Mouse (Mus musculus) ES-E14 (cell line): ENCODE data around the gene Taf1c. TPM values are rescaled to one million over a fixed set of nuclear protein-coding genes. Genes with fewer than 3 reads are reported as not detected.

Experiments used
- DNase-seq: peaks from one replicate; pipeline ENCODE4 v3.0.0-alpha.2; 2013; ENCODE audit warnings: low read depth, low spot score
- H3K27ac ChIP-seq: 2 replicates; pipeline ENCODE4 v1.5.1; 2012; ENCODE audit warnings: low read depth, mild to moderate bottlenecking, low read length, moderate library complexity, mixed read lengths; ENCODE audit not compliant: poor library complexity, insufficient read depth, severe bottlenecking
- H3K36me3 ChIP-seq: 2 replicates; pipeline ENCODE4 v1.6.1; 2012; ENCODE audit warnings: mild to moderate bottlenecking, low read length, moderate library complexity, mixed read lengths; ENCODE audit not compliant: control insufficient read depth, poor library complexity, insufficient read depth, severe bottlenecking
- H3K4me1 ChIP-seq, 2 experiments: fragments of 150-350 bp in 1 of 2; sonication (generic) in 1 of 2; 2 replicates each; pipeline ENCODE4 v1.6.1; 2012; ENCODE audit warnings: low read length in 2 of 2, mild to moderate bottlenecking in 1 of 2, mixed read lengths in 1 of 2; ENCODE audit not compliant: control insufficient read depth in 2 of 2, insufficient read depth in 2 of 2, poor library complexity in 1 of 2
- H3K4me3 ChIP-seq, 2 experiments: fragments of 150-350 bp in 1 of 2; sonication (generic) in 1 of 2; 2 replicates each; pipeline ENCODE4 v1.5.1; 2012; ENCODE audit warnings: low read length in 2 of 2, low read depth in 1 of 2, mild to moderate bottlenecking in 1 of 2, mixed read lengths in 1 of 2; ENCODE audit not compliant: insufficient read depth in 1 of 2, poor library complexity in 1 of 2, severe bottlenecking in 1 of 2
- H3K9ac ChIP-seq: 2 replicates; pipeline ENCODE4 v1.6.1; 2012; ENCODE audit warnings: low read depth, mild to moderate bottlenecking, low read length, mixed read lengths; ENCODE audit not compliant: poor library complexity, insufficient read depth, severe bottlenecking
- H3K9me3 ChIP-seq: fragments of 150-350 bp; sonication (generic); 2 replicates; pipeline ENCODE4 v1.6.1; 2012; ENCODE audit warnings: low read depth, mild to moderate bottlenecking, low read length; ENCODE audit not compliant: control insufficient read depth, insufficient read depth
- CHD2 ChIP-seq: IDR thresholded peaks from 2 replicates; pipeline ENCODE4 v1.6.1; 2014; ENCODE audit warnings: mild to moderate bottlenecking, low read depth, low read length, inconsistent platforms
- HCFC1 ChIP-seq: IDR thresholded peaks from 2 replicates; pipeline ENCODE4 v1.6.1; 2012; ENCODE audit warnings: low read length, inconsistent platforms, borderline replicate concordance; ENCODE audit not compliant: insufficient read depth
- MAFK ChIP-seq: IDR thresholded peaks from 2 replicates; pipeline ENCODE4 v1.6.1; 2014; ENCODE audit warnings: mild to moderate bottlenecking, low read depth, low read length, inconsistent platforms; ENCODE audit not compliant: insufficient read depth
- ZC3H11A ChIP-seq: IDR thresholded peaks from 2 replicates; pipeline ENCODE4 v1.6.1; 2012; ENCODE audit warnings: low read depth, mild to moderate bottlenecking, inconsistent platforms, low read length, borderline replicate concordance
- ZNF384 ChIP-seq: IDR thresholded peaks from 2 replicates; pipeline ENCODE4 v1.6.1; 2012; ENCODE audit warnings: low read depth, low read length, inconsistent platforms
- in situ Hi-C, 2 experiments: fragments of 600-800 bp; cut with MboI; formaldehyde crosslinking; loops; one replicate each; pipeline ENCODE4 v1.15.1; 2025; ENCODE audit warnings: low sequenced_read_pairs in 2 of 2, inconsistent platforms in 1 of 2; ENCODE audit not compliant: unreplicated experiment in 2 of 2
- total RNA-seq: library from RNA; depleted of rRNA; stranded (reverse); fragments of 300-350 nt; gene quantifications from 2 replicates; pipeline ENCODE4 v1.2.3, GENCODE M21; 2012; rRNA removed

Taf1c gene
- 24.8 and 28.3 TPM in 2 replicates for total RNA-seq

DNA sequence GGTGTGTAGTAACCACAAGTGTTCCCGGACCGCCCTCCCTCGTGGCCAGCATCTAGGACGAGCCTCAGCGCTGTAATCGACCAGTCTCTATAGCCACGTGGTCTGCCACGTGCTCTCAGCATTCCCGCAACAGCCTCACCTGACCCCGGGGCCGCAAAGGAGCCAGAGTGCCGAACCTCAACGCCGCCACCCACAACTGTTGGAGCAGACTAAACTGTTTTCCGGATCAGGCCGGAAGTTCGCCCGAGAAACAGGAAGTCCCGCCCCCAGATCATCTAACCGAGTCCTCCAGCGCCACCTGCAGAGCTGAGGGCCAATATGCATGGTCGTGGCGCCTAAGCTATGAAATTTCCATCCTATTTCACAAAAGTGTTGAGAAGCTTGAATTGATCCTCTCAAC lies at the start of gene Taf1c:
Gene Taf1c, minus strand, starts transcription at position 227 of the 400 bp plus-strand sequence.
- peak; percentile 93 for DNase-seq
- Histone ChIP-seq H3K4me1 (peaks cover 0 to 7% of the 10 kb centered on the region in 2 experiments; a peak in 1 of 4 replicates), H3K9ac (peak within 1 kb of the TSS; percentile 91), H3K4me3 (peak within 1 kb of the TSS; percentile 87 to 90), H3K36me3 (peaks cover 29% of the 10 kb centered on the region), H3K27ac (no peak within 1 kb of the TSS), H3K9me3 (no peaks in the 10 kb centered on the region)
- in situ Hi-C loops, result no loop called here
- 0 out of 2 replicates have a peak, but pooled peaks have one; percentile 18 for TF ChIP-seq HCFC1
- no peak for TF ChIP-seq CHD2
- TF ChIP-seq MAFK, result no peak
- TF ChIP-seq ZC3H11A, result no peak
- no peak for TF ChIP-seq ZNF384

DNA sequence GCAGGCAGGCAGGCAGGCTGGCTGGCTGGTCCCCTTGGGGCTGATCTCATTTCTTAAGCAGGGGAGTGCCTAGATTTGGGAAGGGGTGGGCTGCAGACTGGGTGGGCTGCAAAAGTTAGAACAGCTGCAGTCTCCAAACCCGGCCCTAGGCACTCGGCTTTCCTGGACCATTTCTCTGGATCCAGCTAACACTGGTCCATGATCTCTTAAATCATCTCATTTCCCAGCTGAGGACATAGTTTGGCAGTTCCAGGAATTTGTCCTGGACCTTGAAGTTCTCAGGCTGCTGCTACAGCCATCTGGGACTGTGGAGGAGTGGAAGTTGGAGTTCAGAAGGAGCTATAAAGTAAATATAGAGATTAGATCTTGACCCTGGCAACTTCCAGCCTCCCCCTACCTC lies 46.3 kb upstream of the Taf1c start:
- no peak overlapping the region for H3K27ac ChIP-seq
- no peaks in the 10 kb centered on the region for H3K9me3 ChIP-seq
- DNase-seq, result no peak
- H3K4me1 ChIP-seq, result no peaks in the 10 kb centered on the region; a peak in 1 of 4 replicates
- no peak for TF ChIP-seq HCFC1
- no peak for TF ChIP-seq MAFK
- TF ChIP-seq ZC3H11A, result no peak
- no peak for TF ChIP-seq CHD2
- no peak for TF ChIP-seq ZNF384
- H3K4me3 ChIP-seq, result no peak overlapping the region
- no peak overlapping the region for H3K9ac ChIP-seq
- in situ Hi-C loops, result no loop called here
- H3K36me3 ChIP-seq, result no peaks in the 10 kb centered on the region

DNA sequence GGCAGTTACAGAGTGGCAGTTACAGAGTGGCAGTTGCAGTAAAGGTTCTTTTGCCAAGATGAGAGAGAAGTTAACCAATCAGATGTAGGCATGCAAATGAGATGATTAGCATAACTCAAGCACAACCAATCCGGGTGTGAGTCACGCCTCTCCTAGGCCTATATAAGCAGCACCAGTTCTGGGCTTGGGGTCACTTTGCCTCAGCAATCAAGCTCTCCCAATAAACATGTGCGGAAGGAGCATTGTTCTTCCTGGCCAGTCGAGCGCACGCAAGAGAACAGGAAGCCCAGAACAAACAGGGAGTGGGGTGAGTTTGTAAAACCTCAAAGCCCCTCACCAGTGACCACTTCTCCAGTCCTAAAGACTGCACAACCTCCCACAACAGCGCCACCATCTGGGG lies 41.8 kb upstream of the Taf1c start:
- H3K9ac ChIP-seq, result no peak overlapping the region
- in situ Hi-C loops, result no loop called here
- no peaks in the 10 kb centered on the region for H3K4me1 ChIP-seq
- no peak overlapping the region for H3K4me3 ChIP-seq
- H3K9me3 ChIP-seq, result no peaks in the 10 kb centered on the region
- no peak for DNase-seq
- H3K27ac ChIP-seq, result no peak overlapping the region
- TF ChIP-seq MAFK (no peak), ZC3H11A (no peak), ZNF384 (no peak), CHD2 (no peak), HCFC1 (no peak)
- no peaks in the 10 kb centered on the region for H3K36me3 ChIP-seq

DNA sequence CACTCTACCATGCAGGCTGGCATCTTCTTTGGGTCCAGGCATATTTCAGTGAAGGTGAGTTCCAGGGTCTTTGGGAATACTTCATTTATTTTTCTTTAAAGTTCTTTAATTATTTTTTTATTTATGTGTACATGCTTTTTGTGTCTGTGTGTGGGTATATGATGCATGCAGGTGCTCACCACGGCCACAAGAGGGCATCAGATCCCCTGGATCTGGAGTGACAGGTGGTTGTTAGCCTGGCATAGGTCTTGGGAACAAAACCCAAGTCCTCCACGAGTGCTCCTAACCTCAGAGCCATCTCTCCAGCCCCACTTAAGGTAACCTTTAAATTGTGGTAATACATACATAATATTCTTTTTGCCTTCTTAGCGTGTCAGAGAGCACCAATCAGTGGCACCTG lies 41.2 kb upstream of the Taf1c start:
- Histone ChIP-seq H3K9ac (no peak overlapping the region), H3K9me3 (no peaks in the 10 kb centered on the region), H3K4me1 (no peaks in the 10 kb centered on the region), H3K4me3 (no peak overlapping the region), H3K27ac (no peak overlapping the region), H3K36me3 (no peaks in the 10 kb centered on the region)
- TF ChIP-seq CHD2 (no peak), ZNF384 (no peak), MAFK (no peak), HCFC1 (no peak), ZC3H11A (no peak)
- in situ Hi-C loops, result no loop called here
- DNase-seq, result no peak

DNA sequence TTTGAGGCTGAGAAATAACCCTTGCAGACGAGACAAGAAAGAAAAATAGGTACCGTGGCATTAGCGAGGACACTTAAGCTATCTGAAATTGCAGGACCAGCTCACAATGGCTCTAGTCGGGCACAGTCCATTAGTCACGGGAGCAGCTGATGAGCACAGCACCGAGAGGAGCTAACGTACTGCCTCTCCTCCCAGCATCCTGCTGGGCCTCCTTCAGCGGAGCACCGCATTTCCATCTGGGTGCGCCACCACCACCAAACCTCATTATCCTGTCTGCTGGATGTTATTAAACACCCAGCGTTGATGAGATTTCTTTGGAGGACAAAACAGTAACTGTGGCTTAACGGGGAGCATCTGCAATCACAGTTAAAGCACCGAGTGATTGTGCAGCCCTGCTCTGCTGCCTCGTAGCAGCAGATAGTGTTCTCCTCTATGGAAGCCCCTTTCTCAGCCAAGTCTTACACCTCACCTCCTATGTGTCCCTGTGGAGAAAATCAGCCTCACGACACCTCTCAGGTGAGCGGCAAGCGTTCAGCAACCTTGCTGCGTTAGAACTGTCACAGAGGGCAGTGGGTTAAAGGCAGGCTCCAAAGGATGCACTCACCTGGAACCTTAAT lies 40.1 kb upstream of the Taf1c start:
- DNase-seq, result no peak
- Histone ChIP-seq H3K36me3 (no peaks in the 10 kb centered on the region), H3K4me1 (no peaks in the 10 kb centered on the region), H3K9me3 (no peaks in the 10 kb centered on the region), H3K9ac (no peak overlapping the region), H3K4me3 (no peak overlapping the region), H3K27ac (no peak overlapping the region)
- no peak for TF ChIP-seq CHD2
- no peak for TF ChIP-seq ZC3H11A
- no peak for TF ChIP-seq HCFC1
- no peak for TF ChIP-seq MAFK
- no peak for TF ChIP-seq ZNF384
- in situ Hi-C loops, result no loop called here
